Mouse (Mus musculus) brain, embryonic 18.5 days (tissue): ENCODE data around the gene Ppp1r12b.
A peak's percentile ranks its signal among the peaks of the same experiment; 100 is the strongest.
"Not testable (repeated sequence)": the region's sequence is repeated elsewhere in the genome, so short reads cannot be mapped to it uniquely, and the experiment has no call there.

Experiments used
- DNase-seq: peaks from one replicate; pipeline ENCODE4 v3.0.0-alpha.2; 2012; ENCODE audit warnings: low read depth, low spot score

Gene Ppp1r12b

DNA sequence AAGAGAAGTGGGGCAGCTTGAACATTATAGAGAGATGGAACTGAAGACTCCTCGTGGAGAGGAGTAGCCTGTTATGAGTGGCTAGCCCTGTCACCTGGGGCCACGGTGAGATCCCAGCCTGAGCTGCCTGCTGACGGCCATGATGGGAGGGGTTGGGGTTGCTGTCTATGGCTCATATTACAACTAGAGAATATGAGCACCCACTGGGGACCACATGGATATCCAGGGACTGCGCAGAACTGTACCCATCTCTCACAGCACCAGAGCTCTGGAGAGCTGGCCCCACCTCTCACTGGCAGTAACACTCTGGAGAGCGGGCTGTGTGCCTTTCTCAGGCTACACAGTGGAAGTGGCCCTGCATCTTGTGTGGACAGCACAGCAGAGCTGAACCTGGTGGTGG is 104.5 kb downstream of the Ppp1r12b start:
- DNase-seq = no peak

DNA sequence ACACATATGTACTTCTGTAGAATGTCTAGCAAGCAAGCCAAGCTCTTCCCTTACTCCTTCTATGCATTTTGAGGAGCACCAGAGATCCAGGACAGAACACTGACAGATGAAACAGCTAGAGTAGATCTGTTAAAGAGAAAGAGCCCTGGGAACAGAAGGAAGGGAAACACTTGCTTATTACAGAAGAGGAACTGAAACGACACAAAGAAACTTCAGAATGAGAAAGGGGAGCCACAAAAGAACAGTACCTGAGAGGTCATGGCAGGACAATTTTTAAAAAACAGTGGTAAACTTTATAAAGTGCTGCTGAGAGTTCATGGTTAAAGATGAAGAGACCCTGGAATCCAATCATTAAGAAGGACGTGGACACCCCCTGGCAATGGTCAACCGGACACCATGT is 105.4 kb downstream of the Ppp1r12b start:
- no peak for DNase-seq

DNA sequence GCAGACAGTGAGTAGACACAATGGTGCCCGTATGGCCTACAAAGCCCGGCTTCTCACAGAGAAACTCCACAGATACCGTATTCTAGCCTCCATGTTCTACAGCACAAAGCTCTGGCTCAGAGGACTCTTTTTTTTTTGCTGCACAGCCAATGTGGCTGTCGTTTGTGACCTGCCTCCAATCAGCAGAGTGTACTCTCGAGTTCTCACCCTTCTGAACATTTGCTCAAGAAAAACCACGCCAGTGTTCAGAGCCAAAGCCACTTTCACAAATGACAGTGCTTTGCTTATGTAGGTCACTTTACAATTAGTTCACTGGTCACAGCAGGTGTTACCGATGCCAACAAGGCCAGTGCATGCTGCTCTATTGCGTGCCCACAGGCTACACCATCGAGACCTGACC is 107.9 kb downstream of the Ppp1r12b start:
- no peak for DNase-seq

DNA sequence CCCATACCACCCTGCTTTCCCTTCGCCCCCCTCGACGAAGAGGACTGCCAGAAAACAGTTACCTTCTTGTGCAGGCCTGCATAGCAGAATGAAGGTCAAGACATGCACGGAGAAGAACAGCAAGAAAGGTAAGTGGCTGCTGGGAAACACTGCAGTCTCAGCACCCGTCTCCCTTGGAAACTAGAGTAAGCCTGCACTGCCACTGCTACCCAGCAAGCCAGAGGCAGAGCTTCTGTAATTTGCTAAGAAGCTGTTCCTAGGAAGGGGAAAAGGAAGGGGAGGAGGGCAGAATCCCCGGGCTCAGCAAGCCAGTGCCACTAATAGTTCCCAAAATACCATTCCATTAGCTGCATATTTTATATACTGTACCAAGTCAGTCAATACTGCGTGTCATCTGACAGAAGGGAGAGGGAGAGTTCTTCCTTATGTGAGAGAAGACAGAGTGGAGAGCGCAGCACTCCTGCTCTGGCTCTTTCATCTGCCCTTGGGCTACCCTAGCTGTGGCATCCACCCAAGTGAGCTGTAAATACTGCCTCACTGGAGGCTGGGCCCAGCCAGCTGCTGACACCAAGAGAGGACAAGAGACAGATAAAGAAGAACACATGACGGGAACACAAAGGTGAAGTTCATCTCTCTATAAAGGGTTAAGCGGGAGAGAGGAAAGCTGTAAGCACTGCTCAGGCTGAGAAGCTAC is 109.3 kb downstream of the Ppp1r12b start:
- DNase-seq = no peak

DNA sequence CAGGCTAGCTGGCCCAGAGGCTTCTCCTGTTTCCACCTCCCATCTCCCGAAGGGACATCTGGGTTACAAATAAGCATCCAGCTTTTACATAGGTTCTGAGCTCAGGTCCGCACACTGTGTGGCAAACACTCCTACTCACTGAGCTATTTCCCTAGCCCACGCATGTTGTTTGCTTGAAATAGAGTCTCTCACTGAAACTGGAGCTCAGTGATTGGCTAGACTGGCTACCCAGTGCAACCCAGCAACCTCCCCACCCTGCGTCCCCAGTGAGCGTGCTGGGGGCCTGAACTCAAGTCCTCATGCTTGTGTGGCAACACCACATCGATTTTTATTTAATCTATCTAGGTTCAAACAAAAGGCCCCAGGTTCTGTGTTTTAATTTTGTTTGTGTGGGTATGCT is 112.4 kb downstream of the Ppp1r12b start:
- no peak for DNase-seq

DNA sequence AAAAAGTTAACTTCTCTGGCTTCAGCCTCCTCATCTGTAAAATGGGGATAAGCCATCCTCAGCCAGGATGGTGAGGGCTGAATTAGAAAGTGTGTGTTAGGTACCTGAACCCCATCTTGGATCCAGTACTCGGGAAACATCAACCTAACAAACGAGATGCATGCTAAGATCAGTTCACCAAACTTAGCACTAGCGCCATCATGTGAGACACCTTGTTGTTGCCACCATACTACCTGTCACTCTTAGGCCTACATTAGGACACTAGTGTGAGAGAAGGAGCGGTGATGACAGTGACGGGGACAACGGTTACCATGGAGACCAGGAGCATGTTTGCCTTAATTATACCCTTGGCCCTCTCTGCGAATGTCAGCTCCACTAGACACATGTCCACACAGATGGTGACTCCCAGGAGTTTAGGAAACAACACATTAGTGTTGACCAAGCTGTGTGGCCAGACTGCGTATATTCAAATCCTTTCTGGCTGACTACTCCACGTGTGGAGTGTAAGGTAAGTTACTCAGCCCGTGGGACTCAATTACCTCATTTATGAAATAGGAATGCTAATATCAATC is 118.7 kb downstream of the Ppp1r12b start:
- no peak for DNase-seq

DNA sequence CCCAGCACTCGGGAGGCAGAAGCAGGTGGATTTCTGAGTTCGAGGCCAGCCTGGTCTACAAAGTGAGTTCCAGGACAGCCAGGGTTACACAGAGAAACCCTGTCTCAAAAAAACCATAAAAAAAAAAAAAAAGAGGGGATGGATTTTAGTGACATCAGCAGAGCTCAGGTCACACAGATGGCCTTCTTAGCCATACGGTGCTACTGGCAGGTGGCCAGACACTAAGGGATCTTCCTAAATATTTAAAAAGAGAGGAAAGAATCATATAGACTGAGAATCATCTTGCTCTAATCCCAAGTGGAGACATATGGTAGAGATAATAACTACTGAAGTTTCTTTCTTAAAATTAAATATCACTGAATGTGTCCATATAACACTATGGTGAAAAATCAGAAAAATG is 124.9 kb downstream of the Ppp1r12b start:
- DNase-seq = not testable (repeated sequence)

DNA sequence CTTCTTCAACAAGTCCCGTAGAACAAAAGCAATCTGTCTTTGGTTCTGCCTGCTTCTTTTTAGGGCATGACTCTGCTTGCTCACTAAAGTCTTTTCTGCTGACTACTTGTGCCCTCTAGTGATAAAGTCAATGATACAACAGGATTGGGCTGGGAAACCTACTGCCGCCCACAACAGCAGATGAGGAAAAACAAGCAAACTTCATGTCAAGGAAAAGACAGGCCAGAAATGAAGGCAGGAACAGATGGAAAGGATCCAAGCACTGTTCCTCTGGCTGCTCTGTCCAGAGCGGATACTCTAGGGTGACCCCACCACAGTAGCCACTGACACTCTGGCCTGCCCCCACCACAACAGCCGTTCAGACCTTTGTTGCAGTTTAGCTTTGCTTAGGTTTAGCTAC is 126.1 kb downstream of the Ppp1r12b start:
- DNase-seq = peak; percentile 40

DNA sequence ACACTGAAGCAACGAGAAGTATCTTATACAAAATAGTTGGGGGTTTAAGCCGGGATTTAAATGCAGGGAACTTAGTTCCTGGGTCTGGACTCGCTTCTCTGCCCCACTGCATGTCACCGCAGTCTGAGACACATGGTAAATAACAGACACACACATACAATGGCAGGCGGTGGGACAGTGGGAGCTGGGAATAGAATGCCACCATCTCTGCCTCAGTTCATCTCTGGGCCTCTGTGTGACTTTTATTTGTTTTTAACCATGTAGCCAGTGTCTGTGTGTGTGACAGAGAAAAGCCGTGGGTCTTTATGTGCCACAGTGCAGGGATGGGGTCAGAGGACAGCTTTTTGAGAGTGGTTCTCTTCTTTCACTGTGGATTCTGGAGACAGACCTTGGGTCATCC is 130.8 kb downstream of the Ppp1r12b start:
- no peak for DNase-seq

DNA sequence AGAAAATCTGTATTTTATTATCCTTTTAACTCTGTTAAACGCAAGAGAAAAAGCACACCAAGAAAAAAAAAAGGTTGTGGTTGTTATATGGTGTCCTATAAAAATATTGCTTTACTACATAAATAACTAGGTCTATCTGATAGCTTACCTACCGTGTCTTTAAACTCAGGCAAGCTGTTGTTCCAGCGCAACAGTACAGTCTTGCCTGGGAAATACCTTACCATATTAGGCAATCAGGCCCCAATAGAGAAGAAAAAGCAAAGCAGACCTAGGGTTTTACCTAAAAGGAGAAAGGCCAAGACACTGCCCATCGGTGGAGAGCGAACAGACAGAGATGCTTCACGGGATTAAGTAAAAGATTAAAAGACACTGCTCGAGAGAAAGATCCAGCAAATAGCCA is 131.9 kb downstream of the Ppp1r12b start:
- no peak for DNase-seq

DNA sequence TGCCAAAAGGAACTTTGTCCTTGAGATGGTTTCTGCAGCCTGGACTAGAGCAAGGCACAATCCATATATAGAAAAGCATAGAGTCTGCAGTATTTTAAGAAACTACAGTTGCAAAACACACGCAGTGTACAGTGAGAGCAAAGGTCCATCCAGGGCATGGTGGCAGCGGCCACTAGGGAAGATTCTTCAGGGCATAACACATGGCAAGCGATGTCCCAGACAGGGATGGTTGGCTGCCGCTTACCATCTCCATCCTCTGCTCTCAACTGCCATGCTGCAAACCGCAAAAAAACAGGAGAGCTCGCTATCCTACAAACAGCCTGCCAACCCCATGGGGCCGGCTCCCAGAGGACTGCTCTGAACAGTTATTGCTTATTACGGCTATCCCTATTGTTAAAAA is 132.4 kb downstream of the Ppp1r12b start:
- no peak for DNase-seq

DNA sequence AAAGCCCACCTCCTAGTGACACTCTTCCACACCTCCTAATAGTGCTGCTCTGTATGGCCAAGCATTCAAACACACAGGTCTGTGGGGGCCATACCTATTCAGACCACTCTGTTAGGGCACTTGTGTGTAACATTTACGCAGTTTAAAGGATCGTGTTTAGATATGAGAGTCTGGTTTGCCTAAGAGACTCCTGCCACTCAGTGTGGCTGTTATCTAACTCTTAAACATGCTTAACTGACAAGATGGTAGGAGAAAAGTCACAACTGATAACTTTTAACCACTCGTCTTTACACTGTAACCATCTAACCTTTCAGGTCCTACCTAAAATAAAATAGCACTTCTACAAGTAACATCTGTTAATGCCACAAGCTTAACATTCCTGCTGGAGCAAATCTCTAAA is 134.9 kb downstream of the Ppp1r12b start:
- no peak for DNase-seq

DNA sequence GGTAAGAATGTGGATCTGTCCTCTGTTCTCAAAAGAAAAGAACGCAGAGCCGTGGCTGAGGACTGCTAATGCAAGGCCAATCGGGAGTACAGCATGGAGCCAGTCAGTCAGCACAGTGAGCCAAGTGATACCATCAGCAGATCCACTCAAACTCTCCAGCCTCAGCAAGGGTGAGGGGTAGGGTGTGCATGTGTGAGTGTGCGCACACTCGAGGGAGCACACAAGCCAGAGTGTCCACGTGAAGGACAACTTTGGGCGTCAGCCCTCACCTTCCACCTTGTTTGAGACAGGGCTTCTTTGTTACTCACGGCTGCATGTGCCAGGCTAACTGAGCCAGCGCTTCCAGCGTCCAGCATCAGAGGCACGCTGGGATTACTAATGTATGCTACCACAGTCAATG is 136.5 kb downstream of the Ppp1r12b start:
- DNase-seq = no peak

DNA sequence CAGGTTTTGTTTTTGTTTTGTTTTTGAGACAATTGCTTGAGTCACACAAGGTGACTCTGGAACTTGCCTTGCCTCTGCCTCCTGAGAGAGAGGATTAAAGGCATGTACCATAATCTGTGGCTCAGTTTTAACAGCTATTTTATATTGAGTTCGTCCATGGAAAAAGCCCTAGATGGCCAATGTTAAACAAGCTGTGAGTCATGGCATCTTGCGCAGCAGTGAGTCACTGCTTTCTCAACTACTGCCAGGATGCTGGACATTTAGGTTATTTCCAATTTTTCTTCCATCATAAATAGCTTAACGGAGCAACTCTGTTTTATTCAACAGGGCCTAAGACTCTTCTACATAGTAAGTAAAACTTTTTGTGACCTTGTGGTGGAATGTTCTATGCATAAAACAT is 137.0 kb downstream of the Ppp1r12b start:
- DNase-seq = no peak

DNA sequence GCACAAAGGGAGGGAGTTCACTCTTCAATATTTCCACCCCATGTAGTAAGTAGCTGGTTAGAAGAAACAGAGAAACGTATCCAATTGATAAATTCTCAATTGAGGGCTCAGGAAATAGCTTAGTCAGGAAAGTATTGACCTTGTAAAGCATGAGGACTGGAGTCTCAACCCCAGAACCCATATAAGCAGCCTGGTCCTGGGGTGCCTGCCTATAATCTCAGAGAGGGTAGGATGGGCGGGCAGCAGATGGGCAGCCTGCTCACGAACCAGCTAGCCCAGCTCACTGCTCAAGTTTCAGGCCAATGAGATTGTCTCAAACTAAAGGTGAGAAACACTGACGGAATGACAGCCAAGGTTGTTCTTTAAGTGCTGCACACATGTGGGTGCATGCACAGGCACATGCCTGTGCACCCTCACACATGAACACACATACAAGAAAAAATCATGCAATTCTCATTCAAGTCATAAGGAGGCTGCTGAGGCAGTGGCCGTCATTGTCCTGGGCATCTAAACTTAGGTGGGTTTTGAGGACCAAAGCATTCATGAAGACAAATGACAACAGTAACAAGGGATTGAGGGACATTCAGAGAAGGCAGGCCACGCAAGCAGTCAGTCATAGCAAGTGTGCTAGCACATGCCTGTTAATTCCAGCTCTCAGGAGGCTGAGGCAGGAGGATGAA is 137.7 kb downstream of the Ppp1r12b start:
- no peak for DNase-seq

DNA sequence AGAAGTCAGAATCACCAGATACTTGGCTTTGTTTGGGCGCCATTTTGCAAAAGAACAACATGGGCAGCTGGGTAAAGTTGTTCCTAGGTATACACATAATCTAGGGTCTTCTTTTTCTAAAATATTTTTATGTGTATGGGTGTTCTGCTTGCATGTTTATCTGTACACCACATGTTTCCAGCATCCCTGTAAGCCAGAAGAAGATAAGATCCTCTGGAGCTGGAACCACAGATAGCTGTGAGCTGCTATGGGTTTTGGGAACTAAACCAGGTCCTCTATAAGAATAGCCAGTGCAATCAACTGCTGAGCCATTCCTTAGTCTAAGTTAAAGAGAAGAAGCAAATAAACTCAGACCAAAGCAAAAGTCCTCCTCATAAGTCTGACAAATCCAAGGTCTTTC is 138.6 kb downstream of the Ppp1r12b start:
- DNase-seq = no peak

DNA sequence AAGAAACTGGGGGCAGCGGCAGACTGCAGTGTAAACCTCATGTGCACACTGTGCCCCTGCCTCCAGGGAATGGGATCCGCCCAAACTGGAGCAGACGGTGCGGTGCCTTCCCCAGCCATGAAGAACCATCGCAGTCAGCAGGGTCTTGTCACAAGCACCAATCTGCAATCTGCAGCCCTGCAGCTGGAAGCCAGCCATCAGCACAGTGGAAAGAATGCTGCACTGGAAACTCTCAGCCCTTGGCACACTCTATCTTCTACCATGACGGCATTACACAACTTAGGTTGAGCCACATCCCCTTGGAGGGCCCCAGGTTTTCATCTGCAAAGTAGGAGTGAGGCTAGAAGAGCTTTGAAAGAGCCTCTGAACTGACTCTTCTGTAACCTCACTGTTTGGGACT is 139.1 kb downstream of the Ppp1r12b start:
- no peak for DNase-seq

DNA sequence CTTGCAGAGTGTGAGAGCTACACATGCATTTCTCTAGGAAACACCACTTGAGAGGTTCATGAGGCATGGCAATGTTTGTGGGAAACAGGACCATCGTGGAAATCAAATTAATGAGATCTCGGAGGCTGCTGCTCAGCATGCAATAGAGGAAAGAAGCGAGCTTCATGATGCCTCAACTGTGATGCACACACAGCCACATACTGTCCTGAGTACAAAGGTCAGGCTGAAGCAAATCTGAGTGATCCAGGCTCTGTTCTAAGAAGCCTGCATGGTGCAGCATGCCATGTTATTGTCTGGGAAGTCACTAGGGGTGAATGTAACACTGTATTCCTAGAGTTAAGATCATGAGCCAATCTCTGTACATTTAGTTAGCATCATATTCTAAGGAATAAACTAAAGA is 140.0 kb downstream of the Ppp1r12b start:
- DNase-seq = no peak

DNA sequence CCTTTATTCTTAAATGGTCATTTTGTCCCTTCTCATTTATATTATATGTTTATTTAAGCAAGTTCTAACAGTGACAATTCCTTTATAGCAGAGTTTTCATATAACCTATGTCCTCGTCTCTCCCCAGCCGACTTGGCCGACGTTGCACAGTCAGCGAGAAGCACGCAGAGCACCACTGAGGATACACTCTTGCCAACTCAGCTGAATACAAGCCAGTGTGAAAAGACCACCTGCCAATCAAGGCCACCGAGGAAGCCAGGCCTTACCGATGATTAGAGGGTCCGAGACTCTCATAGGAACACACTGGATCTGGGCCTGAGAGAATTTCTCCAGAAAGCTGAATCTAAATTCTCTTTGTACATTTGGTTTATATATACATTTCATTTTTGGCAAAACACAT is 150.3 kb downstream of the Ppp1r12b start:
- DNase-seq = no peak

DNA sequence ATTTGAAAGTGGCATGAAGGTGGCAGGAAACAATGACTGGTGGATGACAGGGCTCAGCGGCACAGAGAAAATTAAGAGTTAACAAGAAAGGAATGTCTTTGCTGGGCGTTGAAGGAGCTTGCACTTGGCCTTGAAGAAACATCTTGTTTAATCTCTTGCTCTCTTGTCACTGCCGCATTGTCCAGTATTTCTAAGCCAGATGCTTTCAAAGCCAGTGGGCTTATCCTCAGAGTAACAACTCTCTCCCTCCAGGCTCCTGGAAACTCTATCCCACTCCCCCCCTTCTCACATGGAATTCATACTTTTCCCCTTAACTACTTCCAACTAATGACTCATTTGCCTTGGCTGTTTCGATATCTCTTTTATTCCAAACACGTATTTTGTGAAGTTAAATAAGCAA is 151.4 kb downstream of the Ppp1r12b start:
- no peak for DNase-seq

DNA sequence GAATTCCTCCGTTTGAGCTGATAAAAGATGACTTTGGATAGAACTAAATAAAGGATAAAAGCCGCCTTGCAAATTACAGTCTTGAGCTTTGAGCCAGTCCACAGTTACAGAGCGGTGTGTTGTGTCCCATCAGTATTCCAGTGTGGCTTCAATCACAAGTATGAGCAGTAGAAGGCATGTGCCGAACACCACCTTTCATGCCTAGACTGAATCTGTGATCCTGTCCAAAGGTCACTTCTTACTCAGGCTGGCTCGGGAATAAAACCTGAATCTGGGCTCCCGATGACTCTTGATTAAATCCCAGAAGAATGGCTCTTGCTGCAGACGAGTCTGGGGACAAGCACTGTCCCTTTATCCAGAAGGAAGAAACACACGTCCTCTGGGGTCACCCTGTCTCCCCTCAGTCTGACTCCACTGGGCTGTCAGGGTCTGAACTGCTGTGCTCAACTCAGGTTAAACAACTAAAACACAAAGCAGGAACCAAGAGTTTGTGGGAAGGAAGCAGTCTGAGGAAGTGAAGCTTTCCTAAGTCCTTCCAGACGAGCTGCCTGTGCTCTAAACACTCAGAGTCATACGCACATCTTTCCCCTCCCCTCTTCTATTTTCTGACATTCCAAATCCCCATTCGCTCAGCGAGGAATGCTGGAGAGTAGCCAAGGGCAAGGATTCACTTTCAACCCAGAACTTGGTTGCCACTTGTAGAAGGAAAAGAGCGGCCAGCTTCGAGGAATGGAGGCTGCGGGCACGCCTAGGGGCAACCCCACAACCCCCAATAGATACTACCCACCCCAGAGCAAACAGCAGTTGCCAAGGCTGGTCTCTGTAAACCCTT is 152.2 kb downstream of the Ppp1r12b start:
- DNase-seq = no peak

DNA sequence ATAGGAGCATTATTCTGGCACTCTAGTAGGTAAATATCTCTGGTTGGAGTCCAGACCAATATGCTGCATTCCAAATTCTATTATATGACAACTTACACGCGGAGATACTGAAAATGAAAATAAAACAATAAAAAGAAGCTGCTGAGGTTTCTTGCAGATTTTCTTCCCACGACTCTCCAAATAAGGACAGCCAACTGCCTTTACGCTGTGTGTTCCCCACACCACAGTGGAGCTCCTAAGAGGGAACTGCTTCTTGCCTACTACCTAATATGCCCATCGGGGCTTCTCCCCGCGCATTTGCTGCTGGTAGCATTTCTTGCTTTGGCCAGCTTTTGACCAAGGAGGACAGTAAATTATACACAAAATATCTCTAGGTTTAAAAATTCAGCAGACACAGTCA is 154.0 kb downstream of the Ppp1r12b start:
- no peak for DNase-seq
